Mouse (Mus musculus) neural tube, embryonic 14.5 days (tissue): ENCODE measurements around the gene Meis2. TPM values are rescaled to one million over a fixed set of nuclear protein-coding genes. Genes with fewer than 3 reads are reported as not detected.

ENCODE experiments used
- ATAC-seq: fragments of 200-750 bp; cut with Nextera tagmentation; 2 replicates; pipeline ENCODE4 v1.8.0; 2017; ENCODE audit warnings: low read depth, mild to moderate bottlenecking, moderate TSS enrichment, moderate library complexity
- H3K27ac ChIP-seq: fragments of 300-500 bp; sonication (generic); 2 replicates; pipeline ENCODE4 v1.5.1; 2014; ENCODE audit warnings: low read depth, mild to moderate bottlenecking, control low read depth, low read length, moderate library complexity, mixed read lengths
- H3K27me3 ChIP-seq: fragments of 300-500 bp; sonication (generic); 2 replicates; pipeline ENCODE4 v1.6.1; 2014; ENCODE audit warnings: low read length; ENCODE audit not compliant: control insufficient read depth, insufficient read depth
- H3K36me3 ChIP-seq: fragments of 300-500 bp; sonication (generic); 2 replicates; pipeline ENCODE4 v1.6.1; 2014; ENCODE audit warnings: low read length, mixed read lengths; ENCODE audit not compliant: control insufficient read depth, insufficient read depth
- H3K4me1 ChIP-seq: fragments of 300-500 bp; sonication (generic); 2 replicates; pipeline ENCODE4 v1.6.1; 2014; ENCODE audit warnings: low read length; ENCODE audit not compliant: control insufficient read depth, insufficient read depth
- H3K4me2 ChIP-seq: fragments of 300-500 bp; sonication (generic); 2 replicates; pipeline ENCODE4 v1.6.1; 2014; ENCODE audit warnings: mild to moderate bottlenecking, low read depth, low read length, control low read depth
- H3K4me3 ChIP-seq: fragments of 300-500 bp; sonication (generic); 2 replicates; pipeline ENCODE4 v1.5.1; 2014; ENCODE audit warnings: low read depth, low read length, control low read depth, mixed read lengths
- H3K9ac ChIP-seq: fragments of 300-500 bp; sonication (generic); replicated peaks from 2 replicates; pipeline ENCODE4 v1.6.1; 2014; ENCODE audit warnings: low read depth, mild to moderate bottlenecking, control low read depth, low read length, mixed read lengths
- H3K9me3 ChIP-seq: fragments of 300-500 bp; sonication (generic); 2 replicates; pipeline ENCODE4 v1.6.1; 2016; ENCODE audit warnings: low read length; ENCODE audit not compliant: control insufficient read depth
- WGBS: fragments of 180-500 bp; shearing (Covaris S2); extraction: QIAGEN DNeasy Blood & Tissue Kit; methylation state at CpG from one replicate; pipeline ENCODE4 v1.1.7; 2014; 5-methylcytosine and 5-hydroxymethylcytosine counted together
- polyA plus RNA-seq: library from polyadenylated mRNA; unstranded; fragments of >200 nt; fragmentation: Nextera tagmentation; extraction: Ambion mirVana; gene quantifications from 2 replicates; pipeline ENCODE4 v1.2.1, GENCODE M21; 2014

The Meis2 gene
- polyA plus RNA-seq, 1 experiment from 2014 or later: 117 TPM

- peak overlapping the region; percentile 74 for H3K27ac ChIP-seq
- 7% methylated on average over 10 of the region's 10 CpGs for WGBS
- no peak for ATAC-seq
- H3K36me3 ChIP-seq: no peaks in the 10 kb centered on the region
- H3K9ac ChIP-seq: peak overlapping the region; percentile 66
- peak overlapping the region; percentile 59 for H3K4me3 ChIP-seq
- no peaks in the 10 kb centered on the region for H3K9me3 ChIP-seq
- peaks cover 17% of the 10 kb centered on the region for H3K4me1 ChIP-seq
- H3K27me3 ChIP-seq: no peaks in the 10 kb centered on the region
- peak overlapping the region; percentile 85 for H3K4me2 ChIP-seq
These were observed 5.2 kb upstream of the Meis2 start for GRCm38 (mm10) chr2:116070614-116071425.

DNA sequence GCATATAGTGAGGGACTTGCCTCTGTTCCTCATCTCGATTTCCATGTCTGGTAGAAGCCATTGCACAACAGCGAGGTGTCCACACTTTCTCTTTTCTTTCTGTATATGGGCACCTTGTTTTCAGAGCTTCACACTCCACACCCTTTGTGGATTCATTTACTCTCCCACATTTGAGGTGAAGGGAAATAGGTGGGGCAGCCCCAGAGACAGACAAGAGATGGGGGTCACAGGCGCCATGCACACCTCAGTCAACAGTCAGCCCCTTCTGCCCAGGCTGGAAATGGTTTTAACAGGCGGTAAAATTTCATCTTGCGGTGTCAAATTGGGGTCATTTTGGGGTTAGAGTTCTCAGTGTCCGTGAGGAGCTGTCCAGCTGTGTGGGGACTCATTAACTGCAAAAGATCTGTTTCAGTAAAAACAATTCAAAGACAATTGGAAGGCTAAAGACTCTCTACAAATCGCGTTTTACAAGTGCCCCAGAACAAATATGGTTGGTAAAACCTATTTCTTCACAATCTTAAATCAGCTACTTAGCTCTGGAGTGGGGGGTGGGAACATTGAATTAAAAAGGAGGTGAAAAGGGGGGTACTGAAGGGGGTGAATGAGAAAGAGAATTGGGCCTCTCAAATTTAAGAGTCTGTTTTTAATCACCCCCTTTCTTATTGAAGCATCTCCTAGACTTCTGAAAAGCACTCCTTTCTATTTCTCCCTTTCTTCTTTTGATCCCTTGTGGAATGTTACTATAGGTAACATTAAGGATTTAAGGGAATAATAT is 4.0 kb upstream of the Meis2 start:
- Histone ChIP-seq H3K9ac (peak overlapping the region; percentile 66), H3K9me3 (no peaks in the 10 kb centered on the region), H3K4me2 (peak overlapping the region; percentile 85), H3K4me1 (0 out of 2 replicates have a peak, but pooled peaks cover 8% of the 10 kb centered on the region), H3K4me3 (peak overlapping the region; percentile 59), H3K36me3 (no peaks in the 10 kb centered on the region), H3K27ac (peak overlapping the region; percentile 76), H3K27me3 (no peaks in the 10 kb centered on the region)
- WGBS: 12% methylated on average over 8 of the region's 8 CpGs
- ATAC-seq: no peak

- no peaks in the 10 kb centered on the region for H3K36me3 ChIP-seq
- H3K4me2 ChIP-seq: peak overlapping the region; percentile 85
- peak overlapping the region; percentile 66 for H3K9ac ChIP-seq
- H3K27ac ChIP-seq: peak overlapping the region; percentile 76
- H3K4me1 ChIP-seq: 0 out of 2 replicates have a peak, but pooled peaks cover 4% of the 10 kb centered on the region
- WGBS: 15% methylated on average over 7 of the region's 7 CpGs
- no peak for ATAC-seq
- no peaks in the 10 kb centered on the region for H3K9me3 ChIP-seq
- peak overlapping the region; percentile 59 for H3K4me3 ChIP-seq
- no peaks in the 10 kb centered on the region for H3K27me3 ChIP-seq
These were observed 3.3 kb upstream of the Meis2 start for GRCm38 (mm10) chr2:116068901-116069300.

- Histone ChIP-seq H3K4me2 (peak overlapping the region; percentile 85), H3K36me3 (no peaks in the 10 kb centered on the region), H3K9me3 (no peaks in the 10 kb centered on the region), H3K4me3 (peak overlapping the region; percentile 59), H3K4me1 (0 out of 2 replicates have a peak, but pooled peaks cover 6% of the 10 kb centered on the region), H3K27me3 (no peaks in the 10 kb centered on the region), H3K9ac (peak overlapping the region; percentile 66), H3K27ac (peak overlapping the region; percentile 95)
- 3% methylated on average over 11 of the region's 11 CpGs for WGBS
- ATAC-seq: no peak
These were observed 2.8 kb upstream of the Meis2 start for GRCm38 (mm10) chr2:116068461-116068860.

- no peaks in the 10 kb centered on the region for H3K36me3 ChIP-seq
These were observed 2.1 kb upstream of the Meis2 start for GRCm38 (mm10) chr2:116067711-116068110.

GRCm38 (mm10) chr2:116067065-116067497 is 1.4 kb upstream of the Meis2 start:
- no peaks in the 10 kb centered on the region for H3K36me3 ChIP-seq
- H3K4me1 ChIP-seq: 0 out of 2 replicates have a peak, but pooled peaks cover 6% of the 10 kb centered on the region
- no peaks in the 10 kb centered on the region; the same call in 1 of the 2 replicates for H3K27me3 ChIP-seq
- H3K27ac ChIP-seq: peak overlapping the region; percentile 95
- WGBS: 0% methylated on average over 27 of the region's 27 CpGs
- peak overlapping the region; percentile 59 for H3K4me3 ChIP-seq
- no peaks in the 10 kb centered on the region for H3K9me3 ChIP-seq
- peak overlapping the region; percentile 66 for H3K9ac ChIP-seq
- peak; percentile 53 for ATAC-seq
- H3K4me2 ChIP-seq: peak overlapping the region; percentile 85

More at GRCm38 (mm10) chr2:116067711-116068110, 2.1 kb upstream of the Meis2 start:
- Histone ChIP-seq H3K9ac (peak overlapping the region; percentile 66), H3K27me3 (no peaks in the 10 kb centered on the region), H3K4me2 (peak overlapping the region; percentile 85), H3K27ac (peak overlapping the region; percentile 95), H3K9me3 (no peaks in the 10 kb centered on the region), H3K4me1 (0 out of 2 replicates have a peak, but pooled peaks cover 6% of the 10 kb centered on the region), H3K4me3 (peak overlapping the region; percentile 59)
- WGBS: 1% methylated on average over 15 of the region's 15 CpGs
- no peak for ATAC-seq

- Histone ChIP-seq H3K4me2 (peak overlapping the region; percentile 85), H3K36me3 (no peaks in the 10 kb centered on the region), H3K27me3 (no peaks in the 10 kb centered on the region; the same call in 1 of the 2 replicates)
These were observed 660 bp upstream of the Meis2 start for GRCm38 (mm10) chr2:116066057-116066941.

GRCm38 (mm10) chr2:116065057-116065456 is 582 bp downstream of the Meis2 start:
- Histone ChIP-seq H3K9ac (peak overlapping the region; percentile 88), H3K9me3 (no peaks in the 10 kb centered on the region), H3K4me2 (peak overlapping the region; percentile 85), H3K4me3 (peak overlapping the region; percentile 59), H3K4me1 (peaks cover 13% of the 10 kb centered on the region; the same call in 1 of the 2 replicates), H3K36me3 (no peaks in the 10 kb centered on the region), H3K27me3 (no peaks in the 10 kb centered on the region; the same call in 1 of the 2 replicates), H3K27ac (peak overlapping the region; percentile 95)
- ATAC-seq: no peak
- under 1% methylated on average over 10 of the region's 10 CpGs for WGBS

More at GRCm38 (mm10) chr2:116066057-116066941, 660 bp upstream of the Meis2 start:
- Histone ChIP-seq H3K27ac (peak overlapping the region; percentile 95), H3K9ac (peak overlapping the region; percentile 66), H3K4me3 (peak overlapping the region; percentile 59), H3K4me1 (peaks cover 6% of the 10 kb centered on the region; the same call in 1 of the 2 replicates), H3K9me3 (no peaks in the 10 kb centered on the region)
- WGBS: under 1% methylated on average over 36 of the region's 36 CpGs
- peak; percentile 15 for ATAC-seq
